Mouse (Mus musculus) heart, adult 2 months (tissue): ENCODE results near the gene Fam122a.

Experiments
- CTCF ChIP-seq: fragments of 200-600 bp; IDR thresholded peaks from 2 replicates; pipeline ENCODE4 v1.8.1; 2022; ENCODE audit warnings: antibody characterized with exemption, mild to moderate bottlenecking, moderate library complexity
- EP300 ChIP-seq: fragments of 200-500 bp; IDR thresholded peaks from 2 replicates; pipeline ENCODE4 v1.6.1; 2011; ENCODE audit warnings: low read depth, low read length, control low read depth; ENCODE audit not compliant: insufficient read depth
- POLR2A ChIP-seq: fragments of 200-500 bp; IDR thresholded peaks from 2 replicates; pipeline ENCODE4 v1.6.1; 2011; ENCODE audit warnings: mild to moderate bottlenecking, low read depth, low read length, control low read depth; ENCODE audit not compliant: insufficient read depth

DNA sequence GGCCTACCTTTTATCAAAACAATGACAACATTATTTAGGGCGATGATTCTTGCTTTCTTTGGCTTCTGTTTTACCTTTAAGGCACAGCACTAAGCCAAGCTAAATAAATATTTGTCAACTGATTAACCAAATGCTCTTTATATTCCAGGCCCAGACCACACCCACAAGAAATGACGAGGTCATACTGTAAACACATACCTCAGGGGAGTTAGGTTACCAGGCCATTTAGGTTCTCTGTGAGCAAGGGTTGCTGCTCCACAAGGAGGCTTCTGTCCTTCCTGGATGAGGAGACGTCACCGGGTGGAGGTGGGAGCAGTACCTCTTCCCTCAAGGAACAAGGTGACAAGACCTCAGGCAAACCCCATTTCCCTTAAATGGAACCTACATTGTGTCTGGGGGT lies 49.9 kb downstream of the Fam122a start:
- TF ChIP-seq EP300 (no peak), CTCF (no peak), POLR2A (no peak)
